16 mouse cellular contexts compared by ENCODE assay signal in the genomic region with DNA sequence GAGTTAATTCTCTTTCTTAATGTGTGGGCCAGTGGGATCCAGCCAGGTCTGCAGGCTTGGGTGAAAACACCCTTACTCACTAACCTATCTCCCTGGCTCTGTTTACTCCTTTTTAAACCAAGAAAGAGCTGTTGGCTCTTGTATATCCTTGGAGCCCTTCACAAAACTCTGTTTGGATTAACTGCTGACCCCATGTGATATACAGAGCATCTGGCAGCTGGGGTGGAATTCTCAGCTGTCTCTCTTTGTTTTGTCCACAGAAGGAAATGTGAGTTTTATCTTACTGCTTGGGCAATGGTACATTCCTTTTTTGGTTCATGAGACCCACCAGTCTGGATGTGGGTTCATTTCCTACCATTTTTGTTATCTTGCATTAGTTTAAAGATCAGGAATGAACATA.
DNase-seq lines count a peak whose midpoint lies in the region; ATAC-seq and TF ChIP-seq lines count a peak whose summit lies in the region.
"Had no signal": no experiment of that assay in that cellular context is flagged by ENCODE, and none has a peak within 500 bp of the region (broad histone marks: within the 10 kb centered on the region; RNA-seq: fewer than 3 reads in every experiment).

No protein-coding gene starts in this region.

- no peak overlapping the region for H3K4me2 ChIP-seq in heart, embryonic 15.5 days
- H3K4me2 ChIP-seq in lung, embryonic 14.5 days, result no peak overlapping the region
- H3K4me2 ChIP-seq: hindbrain, embryonic 12.5 days; liver, embryonic 13.5 days had no signal

- no peaks in the 10 kb centered on the region for H3K36me3 ChIP-seq in heart, embryonic 15.5 days
- H3K36me3 ChIP-seq in lung, embryonic 14.5 days (ENCODE audit: insufficient read depth), result no peaks in the 10 kb centered on the region
- H3K36me3 ChIP-seq: hindbrain, embryonic 12.5 days; liver, embryonic 13.5 days had no signal

- no peak for DNase-seq in heart, postnatal 36 days
- DNase-seq in lung, embryonic 14.5 days, result peak; percentile 78
- no peak for DNase-seq in lung, adult 18-20 months
- peak; percentile 68 for DNase-seq in lung, postnatal 10 days
- no peak for DNase-seq in ovary, postnatal 14 days (ENCODE audit: low spot score)
- no peak for DNase-seq in cerebellum, adult 8-10 months
- DNase-seq: cerebellum, adult 11 months; kidney, adult 18-20 months; liver, embryonic 13.5 days; right cerebral cortex, adult 18-20 months; spleen, adult 18-20 months had no signal

- 0 out of 2 replicates have a peak overlapping the region, but pooled peaks have one; percentile 31 for H3K27ac ChIP-seq in heart, embryonic 15.5 days
- H3K27ac ChIP-seq in lung, embryonic 14.5 days (ENCODE audit: low read depth), result peak overlapping the region; percentile 62; the same call in 1 of the 2 replicates
- H3K27ac ChIP-seq: hindbrain, embryonic 12.5 days; liver, embryonic 13.5 days had no signal

- H3K27me3 ChIP-seq in heart, embryonic 15.5 days, result no peaks in the 10 kb centered on the region
- no peaks in the 10 kb centered on the region for H3K27me3 ChIP-seq in lung, embryonic 14.5 days (ENCODE audit: insufficient read depth, low read length)
- H3K27me3 ChIP-seq: hindbrain, embryonic 12.5 days; liver, embryonic 13.5 days; megakaryocyte, embryonic 14.5 days had no signal

- TF ChIP-seq CTCF in lung, embryonic 14.5 days (IDR thresholded peaks at IDR 0.05; ENCODE audit: low read depth), result no peak

- intact Hi-C loops in heart, postnatal 36 days (cut with DNase I), result loop anchor here (1.0 to 10.0 kb wide), 2 partner anchors 154 to 419 kb away; no protein-coding TSS in a partner anchor

- H3K9me3 ChIP-seq in heart, embryonic 15.5 days (replicated peaks), result no peaks in the 10 kb centered on the region
- no peaks in the 10 kb centered on the region for H3K9me3 ChIP-seq in lung, embryonic 14.5 days (ENCODE audit: low read depth, low read length)
- H3K9me3 ChIP-seq: hindbrain, embryonic 12.5 days; liver, embryonic 13.5 days; megakaryocyte, embryonic 14.5 days had no signal

- 0 out of 2 replicates have a peak, but pooled peaks have one; percentile 27 for ATAC-seq in heart, embryonic 15.5 days (replicated peaks; ENCODE audit: insufficient number of reproducible peaks, insufficient read depth, low FRiP score, low read depth)
- peak; percentile 79 for ATAC-seq in lung, embryonic 14.5 days (ENCODE audit: insufficient read depth)
- ATAC-seq: forebrain, embryonic 16.5 days had no signal

- no peak overlapping the region for H3K9ac ChIP-seq in heart, embryonic 15.5 days
- no peak overlapping the region for H3K9ac ChIP-seq in lung, embryonic 14.5 days
- H3K9ac ChIP-seq: hindbrain, embryonic 12.5 days; liver, embryonic 13.5 days had no signal

- peaks cover 59% of the 10 kb centered on the region for H3K4me1 ChIP-seq in heart, embryonic 15.5 days (replicated peaks)
- H3K4me1 ChIP-seq in lung, embryonic 14.5 days (ENCODE audit: insufficient read depth), result peaks cover 22% of the 10 kb centered on the region

- H3K4me3 ChIP-seq in heart, embryonic 15.5 days, result no peak overlapping the region
- no peak overlapping the region for H3K4me3 ChIP-seq in lung, embryonic 14.5 days (ENCODE audit: low read depth, low read length)
- H3K4me3 ChIP-seq: erythroblast, embryonic 14.5 days; hindbrain, embryonic 12.5 days; liver, embryonic 13.5 days; megakaryocyte, embryonic 14.5 days had no signal

Comparison
In these comparisons a context has a peak if more than half of its experiments do, and no peak if none do; other contexts are left out.
1. DNase-seq: peak in lung, embryonic 14.5 days (single experiment) and lung, postnatal 10 days (single experiment); none in heart, postnatal 36 days (0 of 2), lung, adult 18-20 months (0 of 2), ovary, postnatal 14 days (single experiment) and cerebellum, adult 8-10 months (single experiment).